Mouse (Mus musculus) retina, embryonic 14.5 days (tissue): ENCODE measurements at regions not wholly inside any gene's neighbourhood (a gene's known extent, or its start where the extent isn't known, plus 50 kb on each side); places are given as distances from the start of the nearest gene placed in this dataset.

Source experiments
- DNase-seq: peaks from one replicate; pipeline ENCODE4 v3.0.0-alpha.2; 2015; ENCODE audit warnings: low spot score

GRCm38 (mm10) chr9:46381342-46381741 lies 61.6 kb upstream of the 4931429L15Rik start:
- no peak for DNase-seq

- no peak for DNase-seq
Observed at GRCm38 (mm10) chr9:46379453-46379852, 59.7 kb upstream of the 4931429L15Rik start.

- no peak for DNase-seq
Observed at GRCm38 (mm10) chr9:46378339-46378738, 58.6 kb upstream of the 4931429L15Rik start.
